Mouse (Mus musculus) ES-E14 (cell line): ENCODE measurements at regions not wholly inside any gene's neighbourhood (a gene's known extent, or its start where the extent isn't known, plus 50 kb on each side); places are given as distances from the start of the nearest gene placed in this dataset.

Experiments used
- DNase-seq: peaks from one replicate; pipeline ENCODE4 v3.0.0-alpha.2; 2013; ENCODE audit warnings: low read depth, low spot score
- H3K27ac ChIP-seq: 2 replicates; pipeline ENCODE4 v1.5.1; 2012; ENCODE audit warnings: low read depth, mild to moderate bottlenecking, low read length, moderate library complexity, mixed read lengths; ENCODE audit not compliant: poor library complexity, insufficient read depth, severe bottlenecking
- H3K36me3 ChIP-seq: 2 replicates; pipeline ENCODE4 v1.6.1; 2012; ENCODE audit warnings: mild to moderate bottlenecking, low read length, moderate library complexity, mixed read lengths; ENCODE audit not compliant: control insufficient read depth, poor library complexity, insufficient read depth, severe bottlenecking
- H3K4me1 ChIP-seq, 2 experiments: fragments of 150-350 bp in 1 of 2; sonication (generic) in 1 of 2; 2 replicates each; pipeline ENCODE4 v1.6.1; 2012; ENCODE audit warnings: low read length in 2 of 2, mild to moderate bottlenecking in 1 of 2, mixed read lengths in 1 of 2; ENCODE audit not compliant: control insufficient read depth in 2 of 2, insufficient read depth in 2 of 2, poor library complexity in 1 of 2
- H3K4me3 ChIP-seq, 2 experiments: fragments of 150-350 bp in 1 of 2; sonication (generic) in 1 of 2; 2 replicates each; pipeline ENCODE4 v1.5.1; 2012; ENCODE audit warnings: low read length in 2 of 2, low read depth in 1 of 2, mild to moderate bottlenecking in 1 of 2, mixed read lengths in 1 of 2; ENCODE audit not compliant: insufficient read depth in 1 of 2, poor library complexity in 1 of 2, severe bottlenecking in 1 of 2
- H3K9ac ChIP-seq: 2 replicates; pipeline ENCODE4 v1.6.1; 2012; ENCODE audit warnings: low read depth, mild to moderate bottlenecking, low read length, mixed read lengths; ENCODE audit not compliant: poor library complexity, insufficient read depth, severe bottlenecking
- H3K9me3 ChIP-seq: fragments of 150-350 bp; sonication (generic); 2 replicates; pipeline ENCODE4 v1.6.1; 2012; ENCODE audit warnings: low read depth, mild to moderate bottlenecking, low read length; ENCODE audit not compliant: control insufficient read depth, insufficient read depth
- CHD2 ChIP-seq: IDR thresholded peaks from 2 replicates; pipeline ENCODE4 v1.6.1; 2014; ENCODE audit warnings: mild to moderate bottlenecking, low read depth, low read length, inconsistent platforms
- HCFC1 ChIP-seq: IDR thresholded peaks from 2 replicates; pipeline ENCODE4 v1.6.1; 2012; ENCODE audit warnings: low read length, inconsistent platforms, borderline replicate concordance; ENCODE audit not compliant: insufficient read depth
- MAFK ChIP-seq: IDR thresholded peaks from 2 replicates; pipeline ENCODE4 v1.6.1; 2014; ENCODE audit warnings: mild to moderate bottlenecking, low read depth, low read length, inconsistent platforms; ENCODE audit not compliant: insufficient read depth
- ZC3H11A ChIP-seq: IDR thresholded peaks from 2 replicates; pipeline ENCODE4 v1.6.1; 2012; ENCODE audit warnings: low read depth, mild to moderate bottlenecking, inconsistent platforms, low read length, borderline replicate concordance
- ZNF384 ChIP-seq: IDR thresholded peaks from 2 replicates; pipeline ENCODE4 v1.6.1; 2012; ENCODE audit warnings: low read depth, low read length, inconsistent platforms
- in situ Hi-C, 2 experiments: fragments of 600-800 bp; cut with MboI; formaldehyde crosslinking; loops; one replicate each; pipeline ENCODE4 v1.15.1; 2025; ENCODE audit warnings: low sequenced_read_pairs in 2 of 2, inconsistent platforms in 1 of 2; ENCODE audit not compliant: unreplicated experiment in 2 of 2

DNA sequence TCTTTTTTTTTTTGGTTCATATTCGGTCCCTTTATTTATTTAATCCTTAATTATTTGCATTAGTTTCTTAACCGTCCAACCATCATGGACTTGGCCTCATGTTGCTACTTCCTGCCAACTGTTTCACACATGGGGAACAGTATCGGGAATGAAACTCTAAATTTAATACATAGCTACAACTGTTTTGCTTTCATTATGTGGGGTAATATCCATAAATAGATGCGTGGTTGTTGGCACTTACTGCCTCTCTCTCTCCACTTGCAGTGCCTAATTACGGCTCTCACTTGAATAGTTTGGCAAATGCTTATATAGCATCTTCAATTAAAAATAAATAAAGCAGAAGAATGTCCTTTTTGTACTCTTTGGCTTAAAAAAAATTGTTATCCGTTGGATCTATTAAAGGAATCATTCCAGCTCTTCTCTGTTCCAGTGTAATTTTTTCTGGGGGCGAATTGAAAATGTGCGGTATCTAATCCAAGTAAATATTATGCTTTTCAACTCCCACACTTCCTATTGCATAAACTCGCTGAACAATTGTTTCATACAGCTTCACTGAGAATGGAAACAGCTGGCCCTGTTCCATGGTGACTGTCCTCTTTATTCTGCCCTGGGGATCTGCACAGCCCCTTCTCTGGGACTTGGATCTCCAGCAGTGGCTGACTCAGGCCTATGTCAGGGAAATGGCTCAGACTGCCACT, 534.4 kb upstream of the Adamts16 start:
- in situ Hi-C loops: no loop called here
- H3K27ac ChIP-seq: no peak overlapping the region
- DNase-seq: no peak
- H3K9me3 ChIP-seq: no peaks in the 10 kb centered on the region
- no peaks in the 10 kb centered on the region for H3K4me1 ChIP-seq
- no peak overlapping the region for H3K4me3 ChIP-seq
- TF ChIP-seq HCFC1: no peak
- no peak for TF ChIP-seq ZC3H11A
- TF ChIP-seq ZNF384: no peak
- TF ChIP-seq MAFK: no peak
- TF ChIP-seq CHD2: no peak
- H3K36me3 ChIP-seq: no peaks in the 10 kb centered on the region
- H3K9ac ChIP-seq: no peak overlapping the region

DNA sequence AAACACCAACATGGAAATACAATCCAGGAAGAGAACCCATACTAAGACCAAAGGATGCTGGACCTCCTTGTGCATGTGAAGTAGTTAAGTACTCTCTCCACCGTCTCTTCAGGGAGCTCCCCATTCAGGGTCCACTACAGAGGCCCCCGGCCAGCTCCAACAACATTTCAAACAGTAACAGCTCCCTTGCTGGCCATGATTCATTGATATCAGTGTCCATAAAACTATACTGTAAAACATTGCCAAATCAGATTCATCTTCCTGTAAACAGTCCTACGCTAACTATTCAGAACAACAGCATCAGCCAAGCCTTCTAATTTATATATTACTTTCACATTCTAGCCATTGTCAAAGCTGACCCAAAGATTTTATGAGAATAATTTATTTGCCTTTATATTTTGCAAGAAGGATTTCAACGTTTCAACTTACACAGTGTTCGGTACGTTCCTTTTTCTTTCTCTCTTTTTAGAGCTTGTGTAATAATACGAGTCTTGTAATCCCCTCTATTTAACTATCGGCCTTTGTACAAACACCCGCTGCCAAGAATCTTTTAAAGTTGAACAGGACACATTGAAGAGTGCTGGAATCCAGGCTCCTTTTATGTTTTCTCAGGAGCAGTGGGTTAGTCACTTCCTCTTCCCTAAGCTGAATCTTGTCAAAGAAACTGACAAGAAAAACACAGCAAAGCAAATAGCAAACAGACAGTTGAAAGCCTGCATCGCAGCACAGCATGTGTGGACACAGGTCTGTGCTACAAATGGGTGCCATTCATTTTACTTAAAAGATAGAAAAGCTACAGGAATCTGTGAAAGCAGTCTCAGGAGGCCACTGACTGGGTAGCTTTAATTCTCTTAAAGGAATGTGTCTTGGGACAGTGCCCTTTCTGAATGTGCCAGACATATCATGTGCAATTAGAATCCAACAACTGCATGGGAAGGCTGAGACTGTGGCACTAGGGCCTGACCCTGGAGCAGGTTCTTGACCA, 531.4 kb upstream of the Adamts16 start:
- no peaks in the 10 kb centered on the region for H3K4me1 ChIP-seq
- no peak for TF ChIP-seq CHD2
- no peak for TF ChIP-seq MAFK
- TF ChIP-seq HCFC1: no peak
- TF ChIP-seq ZNF384: no peak
- TF ChIP-seq ZC3H11A: no peak
- no peaks in the 10 kb centered on the region for H3K36me3 ChIP-seq
- DNase-seq: no peak
- no peak overlapping the region for H3K9ac ChIP-seq
- H3K27ac ChIP-seq: no peak overlapping the region
- in situ Hi-C loops: no loop called here
- H3K9me3 ChIP-seq: no peaks in the 10 kb centered on the region
- H3K4me3 ChIP-seq: no peak overlapping the region

DNA sequence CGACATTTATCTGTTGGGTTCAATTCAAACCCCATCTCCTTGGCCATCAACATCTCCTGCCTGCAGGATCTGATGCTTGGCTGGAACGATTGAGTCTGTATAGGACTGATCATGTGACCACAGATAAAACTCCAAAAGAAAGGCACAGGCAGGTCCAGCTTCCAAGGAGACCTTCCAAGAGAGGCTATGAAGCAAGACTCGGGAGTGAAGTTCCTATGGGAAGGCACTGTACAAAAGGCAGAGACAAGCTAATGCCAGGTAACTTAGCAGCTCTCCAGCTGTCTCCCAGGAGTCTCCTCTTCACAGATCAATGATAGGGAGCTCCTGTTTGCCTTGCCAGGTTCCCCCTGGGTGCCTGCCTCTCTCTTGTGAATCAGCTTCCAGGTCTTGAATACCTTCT, 528.2 kb upstream of the Adamts16 start:
- Histone ChIP-seq H3K4me3 (no peak overlapping the region), H3K27ac (no peak overlapping the region), H3K4me1 (no peaks in the 10 kb centered on the region), H3K9ac (no peak overlapping the region), H3K36me3 (no peaks in the 10 kb centered on the region), H3K9me3 (no peaks in the 10 kb centered on the region)
- in situ Hi-C loops: no loop called here
- no peak for DNase-seq
- no peak for TF ChIP-seq ZC3H11A
- TF ChIP-seq MAFK: no peak
- no peak for TF ChIP-seq HCFC1
- TF ChIP-seq CHD2: no peak
- TF ChIP-seq ZNF384: no peak

DNA sequence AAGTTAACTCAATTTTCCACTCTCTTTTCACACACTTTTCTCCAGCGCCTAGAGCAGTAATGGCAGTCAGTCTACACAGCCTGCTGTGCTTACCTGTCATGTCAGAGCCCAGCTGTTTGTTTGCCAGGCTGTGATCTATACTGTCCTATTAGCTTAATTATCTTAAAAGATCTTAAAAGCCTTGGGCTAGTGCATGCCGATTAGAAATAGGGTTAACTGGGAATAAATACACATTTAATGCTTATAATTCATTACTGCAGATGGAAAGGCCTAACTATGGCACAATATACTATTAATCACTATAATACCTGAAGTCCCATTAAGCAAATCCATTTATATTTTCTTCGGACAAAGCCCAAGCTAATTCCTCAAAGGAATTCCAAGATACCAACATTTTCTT, 523.6 kb upstream of the Adamts16 start:
- Histone ChIP-seq H3K27ac (no peak overlapping the region), H3K4me3 (no peak overlapping the region), H3K9me3 (no peaks in the 10 kb centered on the region), H3K4me1 (no peaks in the 10 kb centered on the region), H3K36me3 (no peaks in the 10 kb centered on the region), H3K9ac (no peak overlapping the region)
- in situ Hi-C loops: no loop called here
- TF ChIP-seq CHD2: no peak
- no peak for TF ChIP-seq HCFC1
- TF ChIP-seq ZNF384: no peak
- TF ChIP-seq MAFK: no peak
- TF ChIP-seq ZC3H11A: no peak
- no peak for DNase-seq

DNA sequence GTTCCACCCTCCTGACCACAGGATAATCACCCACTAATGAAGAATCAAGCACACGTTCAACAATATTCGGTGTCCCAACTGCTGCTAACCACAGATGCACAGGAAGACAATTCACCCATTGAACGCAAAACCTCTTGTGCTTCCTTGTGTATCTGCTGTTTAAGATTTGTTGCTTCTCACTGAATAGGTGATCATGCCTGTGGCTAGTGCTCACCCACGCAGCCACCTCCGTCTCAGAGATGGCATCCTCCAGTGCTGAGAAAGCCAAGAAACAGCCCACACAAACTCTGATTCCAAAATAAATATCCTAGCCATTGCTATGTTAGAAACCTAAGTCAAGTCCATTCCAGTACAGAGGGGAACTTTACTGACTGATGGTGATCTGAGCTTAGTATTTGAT, 520.7 kb upstream of the Adamts16 start:
- Histone ChIP-seq H3K4me1 (no peaks in the 10 kb centered on the region), H3K27ac (no peak overlapping the region), H3K9me3 (no peaks in the 10 kb centered on the region), H3K36me3 (no peaks in the 10 kb centered on the region), H3K9ac (no peak overlapping the region), H3K4me3 (no peak overlapping the region)
- DNase-seq: no peak
- in situ Hi-C loops: no loop called here
- TF ChIP-seq CHD2: no peak
- no peak for TF ChIP-seq ZC3H11A
- TF ChIP-seq HCFC1: no peak
- TF ChIP-seq MAFK: no peak
- no peak for TF ChIP-seq ZNF384
